Mouse (Mus musculus) thymus, postnatal 14 days (tissue): ENCODE measurements around the gene Secisbp2.
A peak's percentile ranks its signal among the peaks of the same experiment; 100 is the strongest.

Source experiments
- DNase-seq: peaks from one replicate; pipeline ENCODE4 v3.0.0; 2021

Gene Secisbp2

GRCm38 (mm10) chr13:51686966-51687365 lies 35.5 kb downstream of the Secisbp2 start:
- no peak for DNase-seq

GRCm38 (mm10) chr13:51688688-51689087 lies 37.2 kb downstream of the Secisbp2 start:
- DNase-seq, result no peak

- DNase-seq, result no peak
Measured at GRCm38 (mm10) chr13:51696481-51696880, 45.0 kb downstream of the Secisbp2 start.

GRCm38 (mm10) chr13:51697455-51697854 lies 46.0 kb downstream of the Secisbp2 start:
- no peak for DNase-seq

- no peak for DNase-seq
Measured at GRCm38 (mm10) chr13:51697897-51698296, 46.4 kb downstream of the Secisbp2 start.

GRCm38 (mm10) chr13:51698318-51698717 lies 46.8 kb downstream of the Secisbp2 start:
- DNase-seq, result no peak

GRCm38 (mm10) chr13:51703893-51704292 lies 52.4 kb downstream of the Secisbp2 start:
- DNase-seq, result no peak

GRCm38 (mm10) chr13:51705882-51706854 lies 54.7 kb downstream of the Secisbp2 start:
- DNase-seq, result no peak

- no peak for DNase-seq
Measured at GRCm38 (mm10) chr13:51710738-51711137, 59.2 kb downstream of the Secisbp2 start.

GRCm38 (mm10) chr13:51712022-51712421 lies 60.5 kb downstream of the Secisbp2 start:
- DNase-seq, result no peak

GRCm38 (mm10) chr13:51716350-51717263 lies 65.1 kb downstream of the Secisbp2 start:
- no peak for DNase-seq

- no peak for DNase-seq
Measured at GRCm38 (mm10) chr13:51719256-51719655, 67.8 kb downstream of the Secisbp2 start.

- no peak for DNase-seq
Measured at GRCm38 (mm10) chr13:51720556-51720955, 69.1 kb downstream of the Secisbp2 start.

- no peak for DNase-seq
Measured at GRCm38 (mm10) chr13:51723114-51723513, 71.6 kb downstream of the Secisbp2 start.

- DNase-seq, result no peak
Measured at GRCm38 (mm10) chr13:51724566-51724965, 73.1 kb downstream of the Secisbp2 start.

- no peak for DNase-seq
Measured at GRCm38 (mm10) chr13:51725446-51725845, 73.9 kb downstream of the Secisbp2 start.

- DNase-seq, result no peak
Measured at GRCm38 (mm10) chr13:51725926-51726574, 74.6 kb downstream of the Secisbp2 start.

- no peak for DNase-seq
Measured at GRCm38 (mm10) chr13:51727364-51727763, 75.9 kb downstream of the Secisbp2 start.

GRCm38 (mm10) chr13:51729887-51730361 lies 78.4 kb downstream of the Secisbp2 start:
- DNase-seq, result peak; percentile 83

- DNase-seq, result no peak
Measured at GRCm38 (mm10) chr13:51731474-51731873, 80.0 kb downstream of the Secisbp2 start.

GRCm38 (mm10) chr13:51732097-51732664 lies 80.7 kb downstream of the Secisbp2 start:
- DNase-seq, result no peak
